Mouse (Mus musculus): ENCODE data around the gene Cdh23.

- no peak for TF ChIP-seq CTCF (IDR thresholded peaks at IDR 0.05)
- no peak for TF ChIP-seq POLR2A (IDR thresholded peaks at IDR 0.05; ENCODE audit: insufficient read depth, low read depth, low read length)
Measured at GRCm38 (mm10) chr10:60536098-60536811, 160.0 kb downstream of the Cdh23 start.

All from heart, adult 2 months (tissue).